Mouse (Mus musculus): ENCODE results near the gene Muc2. TPM values are rescaled to one million over a fixed set of nuclear protein-coding genes. Genes with fewer than 3 reads are reported as not detected.

Muc2 gene
- 0.31 and 1.0 TPM in 2 replicates for polyA plus RNA-seq (2012; rRNA removed)

DNA sequence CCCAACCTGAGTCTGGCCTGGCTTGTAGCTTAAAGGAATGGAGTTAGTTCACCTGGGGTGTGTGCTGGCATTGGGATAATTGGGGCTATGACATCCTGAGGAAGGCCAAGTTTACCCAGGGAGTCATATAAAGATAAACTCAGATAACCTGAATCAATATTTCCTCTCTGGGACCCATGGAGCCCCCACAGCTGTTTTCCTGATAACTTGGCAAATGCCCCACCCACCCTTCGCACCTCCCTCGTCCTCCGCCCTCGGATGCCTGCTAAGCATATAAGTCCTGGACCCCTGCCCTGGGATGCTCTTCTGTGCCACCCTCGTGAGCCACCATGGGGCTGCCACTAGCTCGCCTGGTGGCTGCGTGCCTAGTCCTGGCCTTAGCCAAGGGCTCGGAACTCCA, at the start of gene Muc2:
Gene Muc2 (plus strand): TSS at position 301 of the 400 bp plus-strand sequence.

DNA sequence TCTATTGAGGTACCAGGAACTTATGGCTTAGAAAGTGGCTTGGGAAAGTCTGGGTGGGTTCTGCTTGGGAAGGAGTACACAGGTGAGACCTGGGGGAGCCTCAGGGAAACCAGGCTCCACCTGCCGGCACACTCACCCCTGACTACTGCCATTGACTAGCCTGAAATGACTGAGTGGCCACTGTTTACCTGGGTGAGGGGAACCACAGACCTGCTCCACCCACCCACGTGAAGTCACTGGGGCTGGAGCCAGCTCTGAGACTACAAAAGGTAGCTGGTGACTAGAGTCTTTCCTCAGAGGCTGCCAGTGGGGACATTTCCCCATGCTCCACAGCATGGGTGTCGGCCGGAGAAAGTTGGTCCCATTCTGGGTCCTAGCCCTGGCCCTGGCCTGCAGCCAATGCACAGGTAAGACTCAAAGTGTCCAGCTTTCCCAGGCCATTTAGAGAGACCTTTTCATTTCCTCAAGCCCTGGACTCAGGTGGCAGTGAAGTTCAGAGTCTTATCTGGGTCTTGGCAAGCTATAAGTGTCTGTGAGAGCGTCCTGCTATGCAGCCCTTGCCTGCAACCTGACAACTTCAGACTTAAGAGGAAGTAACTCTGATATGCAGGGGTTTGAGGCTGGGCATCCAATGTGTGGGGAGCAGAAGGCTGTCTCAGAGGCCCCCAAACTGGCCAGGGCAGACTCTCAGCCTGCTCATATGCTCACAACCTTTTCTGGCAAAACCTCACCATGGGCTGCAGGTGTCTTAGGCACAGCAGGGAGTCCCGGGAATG, 98.7 kb downstream of the Muc2 start, which contains the start of gene Muc5ac:
Gene Muc5ac (plus strand): TSS at position 296 of the 776 bp plus-strand sequence.

Other genes starting within 250 kb of the Muc2 start
- 4.1 and 4.6 TPM in 2 replicates for gene Pidd1, start 246.3 kb upstream of the Muc2 start, polyA plus RNA-seq (2012; rRNA removed)
- 175 and 185 TPM in 2 replicates for gene Rplp2, start 243.0 kb upstream of the Muc2 start, polyA plus RNA-seq (2012; rRNA removed)
- 120 and 147 TPM in 2 replicates for gene Pnpla2, start 235.1 kb upstream of the Muc2 start, polyA plus RNA-seq (2012; rRNA removed)
- 78.0 and 82.9 TPM in 2 replicates for gene Cracr2b, start 229.2 kb upstream of the Muc2 start, polyA plus RNA-seq (2012; rRNA removed)
- gene Cd151, start 222.9 kb upstream of the Muc2 start, polyA plus RNA-seq (2012; rRNA removed), result 169 and 189 TPM in 2 replicates
- gene Polr2l, start 215.2 kb upstream of the Muc2 start, polyA plus RNA-seq (2012; rRNA removed), result 16.5 and 20.9 TPM in 2 replicates
- 20.3 and 24.1 TPM in 2 replicates for gene Tspan4, start 215.1 kb upstream of the Muc2 start, polyA plus RNA-seq (2012; rRNA removed)
- gene Chid1, start 150.5 kb upstream of the Muc2 start, polyA plus RNA-seq (2012; rRNA removed), result 20.7 and 26.4 TPM in 2 replicates
- gene Ap2a2, start 128.2 kb upstream of the Muc2 start, polyA plus RNA-seq (2012; rRNA removed), result 18.1 and 23.1 TPM in 2 replicates
- gene Muc6, start 35.0 kb upstream of the Muc2 start, polyA plus RNA-seq (2012; rRNA removed), result 239 and 241 TPM in 2 replicates
- gene Muc5ac, start 98.6 kb downstream of the Muc2 start, polyA plus RNA-seq (2012; rRNA removed), result 540 and 990 TPM in 2 replicates
- gene Muc5b, start 148.7 kb downstream of the Muc2 start, polyA plus RNA-seq (2012; rRNA removed), result 0.21 and 0.47 TPM in 2 replicates
- gene Tollip, start 228.2 kb downstream of the Muc2 start, polyA plus RNA-seq (2012; rRNA removed), result 24.7 and 27.0 TPM in 2 replicates